Mouse (Mus musculus) macrophage (primary cell): ENCODE results near the gene Eri3. TPM values are rescaled to one million over a fixed set of nuclear protein-coding genes. Genes with fewer than 3 reads are reported as not detected.
A peak's percentile ranks its signal among the peaks of the same experiment; 100 is the strongest.

Experiments
- H3K27ac ChIP-seq: fragments of 350-480 bp; formaldehyde crosslinking; 2 replicates; pipeline ENCODE4 v1.9.0; 2021
- H3K36me3 ChIP-seq: fragments of 350-480 bp; formaldehyde crosslinking; 2 replicates; pipeline ENCODE4 v1.9.0; 2021; ENCODE audit errors: inconsistent target
- H3K4me3 ChIP-seq: fragments of 350-480 bp; formaldehyde crosslinking; 2 replicates; pipeline ENCODE4 v1.9.0; 2021; ENCODE audit errors: inconsistent target
- H3K79me2 ChIP-seq: fragments of 350-480 bp; formaldehyde crosslinking; 2 replicates; pipeline ENCODE4 v1.9.0; 2021; ENCODE audit errors: inconsistent target
- WGBS: methylation state at CpG from one replicate; pipeline ENCODE4 v1.1.7; 2026; ENCODE audit warnings: inconsistent platforms; ENCODE audit not compliant: missing documents; 5-methylcytosine and 5-hydroxymethylcytosine counted together
- polyA plus RNA-seq: library from polyadenylated mRNA; stranded (reverse); fragments of 250-400 nt; gene quantifications from 3 replicates; pipeline ENCODE4 v1.2.4, GENCODE M21; 2018; ENCODE audit warnings: inconsistent platforms
- total RNA-seq, 78 experiments: library from RNA; depleted of rRNA; stranded (reverse); fragments of 250-400 nt; gene quantifications; 1 replicate in 9 of 78; 2 replicates in 24 of 78; 3 replicates in 43 of 78; 4 replicates in 2 of 78; pipeline ENCODE4 v1.2.4; 2018; ENCODE audit warnings: inconsistent platforms in 56 of 78

Gene Eri3
- 100 to 1,000 TPM in 19 of 26 experiments, 10 to 100 TPM in 7; 51.7 to 189 (median 140) TPM for total RNA-seq (2018; cell fraction: chromatin; rRNA removed)
- total RNA-seq (2018; cell fraction: cytosol; rRNA removed) = 10 to 100 TPM; 25.3 to 42.2 (median 33.4) TPM
- 100 to 1,000 TPM in 3 of 26 experiments, 10 to 100 TPM in 23; 28.4 to 116 (median 61.4) TPM for total RNA-seq (2018; cell fraction: nucleus; rRNA removed)
- 27.9 to 31.5 TPM (median 28.5 TPM) in 3 replicates for polyA plus RNA-seq

GRCm38 (mm10) chr4:117550140-117550851 is at the start of gene Eri3:
Gene Eri3 (plus strand): TSS chr4:117550365.
- Histone ChIP-seq H3K27ac (no peak within 1 kb of the TSS), H3K79me2 (peaks cover 25% of the 10 kb centered on the region; the same call in 1 of the 2 replicates), H3K36me3 (no peaks in the 10 kb centered on the region), H3K4me3 (peak within 1 kb of the TSS; percentile 67)
- under 1% methylated on average over 51 of the region's 53 CpGs for WGBS

- Histone ChIP-seq H3K36me3 (no peaks in the 10 kb centered on the region), H3K4me3 (no peak overlapping the region), H3K27ac (no peak overlapping the region), H3K79me2 (no peaks in the 10 kb centered on the region)
- 100% methylated on average over 4 of the region's 4 CpGs for WGBS
Observed at GRCm38 (mm10) chr4:117518246-117518645, 31.9 kb upstream of the Eri3 start.

- 47% methylated on average over 2 of the region's 2 CpGs for WGBS
- no peak overlapping the region for H3K4me3 ChIP-seq
- H3K79me2 ChIP-seq = no peaks in the 10 kb centered on the region
- H3K27ac ChIP-seq = no peak overlapping the region
- H3K36me3 ChIP-seq = no peaks in the 10 kb centered on the region
Observed at GRCm38 (mm10) chr4:117521350-117521749, 28.8 kb upstream of the Eri3 start.

GRCm38 (mm10) chr4:117525990-117526389 is 24.2 kb upstream of the Eri3 start:
- H3K4me3 ChIP-seq = no peak overlapping the region
- no peak overlapping the region for H3K27ac ChIP-seq
- WGBS = 97% methylated on average over 5 of the region's 5 CpGs
- H3K79me2 ChIP-seq = no peaks in the 10 kb centered on the region
- H3K36me3 ChIP-seq = no peaks in the 10 kb centered on the region

GRCm38 (mm10) chr4:117527116-117527899 is 22.9 kb upstream of the Eri3 start:
- WGBS = 93% methylated on average over 8 of the region's 9 CpGs
- Histone ChIP-seq H3K36me3 (no peaks in the 10 kb centered on the region), H3K79me2 (no peaks in the 10 kb centered on the region), H3K4me3 (no peak overlapping the region), H3K27ac (no peak overlapping the region)

- no peak overlapping the region for H3K4me3 ChIP-seq
- H3K79me2 ChIP-seq = no peaks in the 10 kb centered on the region
- no peaks in the 10 kb centered on the region for H3K36me3 ChIP-seq
- no peak overlapping the region for H3K27ac ChIP-seq
- WGBS = 22% methylated on average over 1 of the region's 1 CpGs
Observed at GRCm38 (mm10) chr4:117527952-117528351, 22.2 kb upstream of the Eri3 start.

GRCm38 (mm10) chr4:117529843-117530242 is 20.3 kb upstream of the Eri3 start:
- Histone ChIP-seq H3K4me3 (no peak overlapping the region), H3K36me3 (no peaks in the 10 kb centered on the region), H3K27ac (no peak overlapping the region), H3K79me2 (no peaks in the 10 kb centered on the region)
- 94% methylated on average over 4 of the region's 4 CpGs for WGBS

GRCm38 (mm10) chr4:117535496-117536200 is 14.5 kb upstream of the Eri3 start:
- WGBS = 9% methylated on average over 9 of the region's 9 CpGs

GRCm38 (mm10) chr4:117537002-117537401 is 13.2 kb upstream of the Eri3 start:
- no peak overlapping the region for H3K27ac ChIP-seq
- no peak overlapping the region for H3K4me3 ChIP-seq
- WGBS = 41% methylated on average over 7 of the region's 7 CpGs
- H3K79me2 ChIP-seq = no peaks in the 10 kb centered on the region
- no peaks in the 10 kb centered on the region for H3K36me3 ChIP-seq

More at GRCm38 (mm10) chr4:117535496-117536200, 14.5 kb upstream of the Eri3 start:
- Histone ChIP-seq H3K27ac (no peak overlapping the region), H3K36me3 (no peaks in the 10 kb centered on the region), H3K79me2 (no peaks in the 10 kb centered on the region), H3K4me3 (no peak overlapping the region)

- H3K79me2 ChIP-seq = no peaks in the 10 kb centered on the region
- H3K36me3 ChIP-seq = no peaks in the 10 kb centered on the region
- WGBS = 92% methylated on average over 8 of the region's 8 CpGs
- H3K27ac ChIP-seq = no peak overlapping the region
- no peak overlapping the region for H3K4me3 ChIP-seq
Observed at GRCm38 (mm10) chr4:117539329-117539980, 10.7 kb upstream of the Eri3 start.

- no peak overlapping the region for H3K4me3 ChIP-seq
- 91% methylated on average over 5 of the region's 5 CpGs for WGBS
- H3K27ac ChIP-seq = no peak overlapping the region
- H3K79me2 ChIP-seq = no peaks in the 10 kb centered on the region
- H3K36me3 ChIP-seq = no peaks in the 10 kb centered on the region
Observed at GRCm38 (mm10) chr4:117540571-117540970, 9.6 kb upstream of the Eri3 start.

GRCm38 (mm10) chr4:117545448-117545847 is 4.7 kb upstream of the Eri3 start:
- no peaks in the 10 kb centered on the region for H3K36me3 ChIP-seq
- WGBS = 41% methylated on average over 3 of the region's 3 CpGs
- peak overlapping the region; percentile 25; the same call in 1 of the 2 replicates for H3K27ac ChIP-seq
- no peaks in the 10 kb centered on the region for H3K79me2 ChIP-seq
- H3K4me3 ChIP-seq = no peak overlapping the region

GRCm38 (mm10) chr4:117546616-117547015 is 3.5 kb upstream of the Eri3 start:
- Histone ChIP-seq H3K79me2 (peaks cover 6% of the 10 kb centered on the region; the same call in 1 of the 2 replicates), H3K4me3 (no peak overlapping the region), H3K36me3 (no peaks in the 10 kb centered on the region), H3K27ac (no peak overlapping the region)
- WGBS = 80% methylated on average over 6 of the region's 6 CpGs

GRCm38 (mm10) chr4:117549576-117549975 is 589 bp upstream of the Eri3 start:
- no peak overlapping the region for H3K4me3 ChIP-seq
- H3K27ac ChIP-seq = no peak overlapping the region
- no peaks in the 10 kb centered on the region for H3K36me3 ChIP-seq
- H3K79me2 ChIP-seq = peaks cover 20% of the 10 kb centered on the region; the same call in 1 of the 2 replicates
- WGBS = 52% methylated on average over 6 of the region's 6 CpGs
